27 mouse cellular contexts compared by ENCODE assay signal in the genomic region with DNA sequence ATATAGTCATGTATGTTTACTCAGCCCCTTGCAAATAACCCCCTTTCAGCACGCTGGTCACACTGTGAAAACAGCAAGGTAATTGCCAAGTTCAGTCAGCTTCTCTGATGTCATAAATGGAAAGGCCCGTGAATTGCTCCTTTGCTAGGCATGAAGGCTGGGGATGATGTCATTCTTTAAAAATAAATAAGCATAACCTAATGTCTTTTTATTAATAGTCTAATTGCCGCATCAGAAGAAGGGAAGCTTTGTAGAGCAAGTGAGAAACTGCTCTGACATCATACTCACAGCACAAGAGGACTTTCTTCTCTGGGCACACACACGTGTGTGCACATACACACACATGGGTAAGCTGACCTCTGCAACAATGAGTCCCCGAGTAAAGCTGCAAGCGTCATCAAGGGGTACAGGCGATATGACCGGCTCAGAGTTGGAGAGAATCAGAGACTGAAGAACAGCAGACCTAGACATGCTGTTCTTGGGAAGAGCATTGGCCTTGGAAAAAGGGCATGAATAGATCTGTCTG.
"Had no signal": no experiment of that assay in that cellular context is flagged by ENCODE, and none has a peak within 500 bp of the region (broad histone marks: within the 10 kb centered on the region; RNA-seq: fewer than 3 reads in every experiment).

No protein-coding gene starts in this region.

- H3K27ac ChIP-seq: gastrocnemius, adult 2 months; heart, adult 2 months; heart, embryonic 13.5 days; heart, embryonic 15.5 days; hindbrain, embryonic 10.5 days; hindbrain, embryonic 12.5 days; hindbrain, embryonic 14.5 days; intestine, embryonic 15.5 days; layer of hippocampus, adult 2 months; left cerebral cortex, adult 2 months; liver, embryonic 13.5 days; liver, embryonic 15.5 days had no signal

- H3K36me3 ChIP-seq: heart, embryonic 13.5 days; heart, embryonic 15.5 days; hindbrain, embryonic 10.5 days; hindbrain, embryonic 12.5 days; intestine, embryonic 15.5 days; liver, embryonic 13.5 days; liver, embryonic 15.5 days had no signal

- H3K4me2 ChIP-seq: heart, embryonic 11.5 days; heart, embryonic 13.5 days; heart, embryonic 15.5 days; hindbrain, embryonic 12.5 days; hindbrain, embryonic 14.5 days; intestine, embryonic 15.5 days; liver, embryonic 11.5 days; liver, embryonic 13.5 days; liver, embryonic 15.5 days had no signal

- H3K9ac ChIP-seq: heart, embryonic 13.5 days; heart, embryonic 15.5 days; hindbrain, embryonic 12.5 days; hindbrain, embryonic 14.5 days; intestine, embryonic 15.5 days; liver, embryonic 13.5 days; liver, embryonic 15.5 days; liver, postnatal 0 days had no signal

- H3K4me1 ChIP-seq: hindbrain, embryonic 10.5 days; hindbrain, embryonic 12.5 days; intestine, embryonic 15.5 days; liver, embryonic 13.5 days; liver, embryonic 15.5 days had no signal

- H3K27me3 ChIP-seq: heart, embryonic 15.5 days; hindbrain, embryonic 12.5 days; intestine, embryonic 15.5 days; liver, embryonic 13.5 days; liver, embryonic 15.5 days had no signal

- H3K9me3 ChIP-seq: heart, embryonic 13.5 days; heart, embryonic 15.5 days; hindbrain, embryonic 10.5 days; hindbrain, embryonic 12.5 days; intestine, embryonic 15.5 days; liver, embryonic 13.5 days; liver, embryonic 15.5 days had no signal

- H3K4me3 ChIP-seq: gastrocnemius, adult 2 months; heart, adult 2 months; heart, embryonic 13.5 days; heart, embryonic 15.5 days; hindbrain, embryonic 10.5 days; hindbrain, embryonic 12.5 days; intestine, embryonic 15.5 days; layer of hippocampus, adult 2 months; left cerebral cortex, adult 2 months; liver, embryonic 13.5 days; liver, embryonic 15.5 days had no signal

- ATAC-seq: hindbrain, embryonic 16.5 days; inflammation-experienced regulatory T-cells, adult 6 months; intestine, embryonic 15.5 days; intestine, postnatal 0 days; liver, postnatal 0 days had no signal

- DNase-seq: gastrocnemius, adult 2 months; gastrocnemius, postnatal 10 days; gastrocnemius, postnatal 25 days; heart, adult 2 months; heart, postnatal 4 days; kidney, adult 18-20 months; kidney, adult 8-10 months; kidney, postnatal 10 days; kidney, postnatal 25 days; kidney, postnatal 4 days; liver; liver, embryonic 13.5 days; liver, postnatal 0 days had no signal
